Mouse (Mus musculus) C2C12 (cell line): ENCODE results near the gene Nprl3. TPM values are rescaled to one million over a fixed set of nuclear protein-coding genes. Genes with fewer than 3 reads are reported as not detected.

Source experiments
- H3K27me3 ChIP-seq: one replicate; pipeline ENCODE4 v1.6.1; 2011; ENCODE audit not compliant: control insufficient read depth, insufficient read depth, insufficient read length
- H3K36me3 ChIP-seq: one replicate; pipeline ENCODE4 v1.6.1; 2011; ENCODE audit not compliant: control insufficient read depth, insufficient read depth
- H3K4me3 ChIP-seq: one replicate; pipeline ENCODE4 v1.5.1; 2011; ENCODE audit warnings: mild to moderate bottlenecking, control low read depth; ENCODE audit not compliant: poor library complexity, insufficient read depth, severe bottlenecking
- H3K79me2 ChIP-seq: one replicate; pipeline ENCODE4 v1.6.1; 2011; ENCODE audit not compliant: control insufficient read depth, insufficient read depth
- H3K79me3 ChIP-seq: one replicate; pipeline ENCODE4 v1.6.1; 2011; ENCODE audit warnings: low read depth, control low read depth
- H3ac ChIP-seq: one replicate; pipeline ENCODE3; 2011; ENCODE audit warnings: low read depth; ENCODE audit not compliant: control insufficient read depth, insufficient read length
- CEBPB ChIP-seq: IDR thresholded peaks from one replicate; pipeline ENCODE4 v1.6.1; 2011; ENCODE audit warnings: low read depth, mild to moderate bottlenecking, control low read depth, moderate library complexity
- CTCF ChIP-seq: IDR thresholded peaks from one replicate; pipeline ENCODE4 v1.5.1; 2011; ENCODE audit not compliant: control insufficient read depth, insufficient read depth, insufficient read length
- FOSL1 ChIP-seq: IDR thresholded peaks from one replicate; pipeline ENCODE4 v1.8.0; 2011; ENCODE audit warnings: mild to moderate bottlenecking, low read length; ENCODE audit not compliant: poor library complexity, insufficient read depth, severe bottlenecking
- MAX ChIP-seq: IDR thresholded peaks from one replicate; pipeline ENCODE4 v1.6.1; 2011; ENCODE audit warnings: mild to moderate bottlenecking, control low read depth
- MYOD1 ChIP-seq: IDR thresholded peaks from one replicate; pipeline ENCODE4 v1.6.1; 2011; ENCODE audit warnings: low read depth; ENCODE audit not compliant: control insufficient read depth, insufficient read length
- MYOG ChIP-seq: IDR thresholded peaks from one replicate; pipeline ENCODE4 v1.6.1; 2011; ENCODE audit not compliant: control insufficient read depth, insufficient read length; ENCODE audit errors: extremely low read depth
- USF1 ChIP-seq: IDR thresholded peaks from one replicate; pipeline ENCODE4 v1.6.1; 2011; ENCODE audit warnings: low read depth, mild to moderate bottlenecking, control low read depth, moderate library complexity
- polyA plus RNA-seq: library from polyadenylated mRNA; unstranded; fragments of >200 nt; fragmentation: generic; extraction: Trizol; gene quantifications from one replicate; pipeline ENCODE4 v1.2.1, GENCODE M21; 2012; ENCODE audit warnings: missing spikeins

Gene Nprl3
- polyA plus RNA-seq, 1 experiment: 34.0 TPM

DNA sequence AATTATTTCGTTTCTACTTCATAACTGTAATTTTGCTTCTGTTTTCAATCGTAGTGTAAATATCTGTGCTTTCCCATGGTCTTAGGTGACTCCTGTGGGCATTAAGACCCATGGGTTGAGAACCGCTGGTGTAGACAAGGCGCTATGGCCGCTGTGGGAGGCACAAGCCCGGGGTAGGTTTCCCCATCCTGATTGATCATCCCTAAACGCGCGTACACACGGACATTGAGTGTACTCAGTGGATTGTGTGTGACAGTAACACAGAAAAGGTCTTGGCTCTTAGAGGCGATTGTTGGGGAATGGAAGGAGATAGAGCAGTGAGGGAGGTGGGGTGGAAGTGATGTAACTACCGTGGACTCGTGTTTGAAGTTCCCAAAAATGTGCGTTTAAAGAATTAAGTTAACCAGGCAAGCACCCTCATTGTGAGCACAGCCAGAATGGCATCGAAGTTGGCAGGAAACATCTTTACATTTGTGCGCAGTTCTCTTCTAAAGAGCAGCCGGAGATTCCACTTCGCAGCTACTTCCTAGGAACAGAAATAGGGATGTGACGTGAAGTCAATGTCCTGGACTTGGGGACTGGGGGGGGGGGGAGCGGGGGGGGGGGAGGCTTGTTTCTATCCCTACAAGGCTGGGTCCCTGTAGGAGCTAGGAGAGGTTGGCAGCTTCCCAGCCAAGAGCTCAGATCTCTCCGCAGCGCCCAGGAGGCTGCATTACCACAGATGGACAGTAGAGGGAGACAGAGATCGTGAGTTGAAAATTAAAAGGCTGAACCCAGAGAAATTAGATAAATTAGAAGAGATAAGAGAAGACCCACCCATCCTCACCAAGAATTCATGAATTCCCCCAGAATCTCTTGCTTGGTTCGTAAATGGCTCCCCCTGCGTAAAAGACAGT lies 85.3 kb downstream of the Nprl3 start:
- H3K79me3 ChIP-seq: no peaks in the 10 kb centered on the region
- H3K36me3 ChIP-seq: no peaks in the 10 kb centered on the region
- no peak overlapping the region for H3K4me3 ChIP-seq
- H3ac ChIP-seq: no peak overlapping the region
- TF ChIP-seq CTCF: peak; percentile 74
- no peak for TF ChIP-seq MYOD1
- no peaks in the 10 kb centered on the region for H3K79me2 ChIP-seq
- peaks cover 24% of the 10 kb centered on the region for H3K27me3 ChIP-seq

DNA sequence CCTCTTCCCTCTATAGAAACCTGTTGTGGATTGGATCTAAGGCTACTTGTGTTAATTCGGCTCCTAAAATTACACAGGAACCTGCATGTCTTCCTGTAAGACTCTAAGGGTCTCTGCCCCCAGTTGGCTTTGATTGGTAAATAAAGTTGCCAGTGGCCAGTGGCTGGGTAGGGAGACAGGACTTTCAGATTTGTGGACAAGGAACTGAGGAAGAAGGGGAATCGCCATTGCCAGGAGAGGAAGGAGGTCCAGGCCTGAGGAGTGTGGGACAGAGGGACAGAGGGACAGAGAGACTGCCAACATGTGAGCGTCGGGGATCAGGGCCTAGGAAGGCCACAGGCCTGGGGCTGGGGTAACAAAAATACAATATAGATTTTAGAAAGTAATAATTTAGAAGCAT lies 86.3 kb downstream of the Nprl3 start:
- Histone ChIP-seq H3ac (no peak overlapping the region), H3K4me3 (no peak overlapping the region), H3K27me3 (peaks cover 30% of the 10 kb centered on the region), H3K36me3 (no peaks in the 10 kb centered on the region), H3K79me3 (no peaks in the 10 kb centered on the region), H3K79me2 (no peaks in the 10 kb centered on the region)
- TF ChIP-seq MYOD1 (no peak), MYOG (no peak)

DNA sequence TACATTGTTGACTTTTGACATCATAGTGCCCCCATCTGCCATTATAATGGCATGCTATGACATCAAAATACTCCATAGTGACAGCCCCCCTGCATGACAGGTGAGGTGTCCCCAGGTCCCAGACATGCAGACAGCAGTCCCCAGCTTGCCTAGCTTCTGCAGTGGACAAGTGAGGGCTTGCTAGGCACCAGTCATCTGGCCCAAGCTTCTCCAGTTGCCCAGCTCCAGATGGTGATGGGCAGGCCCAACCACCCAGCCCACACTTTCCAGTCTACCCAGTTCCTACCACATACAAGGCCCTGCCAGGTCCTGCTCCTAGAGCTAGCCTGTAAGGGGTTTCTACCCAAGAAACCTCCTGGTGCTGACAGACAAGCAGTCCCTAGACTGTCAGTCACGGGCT lies 89.0 kb downstream of the Nprl3 start:
- no peaks in the 10 kb centered on the region for H3K36me3 ChIP-seq
- no peaks in the 10 kb centered on the region for H3K79me2 ChIP-seq
- H3K27me3 ChIP-seq: peaks cover 17% of the 10 kb centered on the region
- no peaks in the 10 kb centered on the region for H3K79me3 ChIP-seq
- H3ac ChIP-seq: no peak overlapping the region
- no peak for TF ChIP-seq MYOD1
- TF ChIP-seq USF1: no peak
- TF ChIP-seq CEBPB: no peak
- no peak for TF ChIP-seq FOSL1
- TF ChIP-seq MYOG: no peak
- no peak for TF ChIP-seq CTCF
- TF ChIP-seq MAX: no peak
- no peak overlapping the region for H3K4me3 ChIP-seq

Other genes with a start within 250 kb of the Nprl3 start
- gene Il9r, start 67.4 kb downstream of the Nprl3 start, polyA plus RNA-seq: not detected
- 63.0 TPM for gene Snrnp25, start 62.3 kb downstream of the Nprl3 start, polyA plus RNA-seq
- 40.6 TPM for gene Rhbdf1, start 45.4 kb downstream of the Nprl3 start, polyA plus RNA-seq
- gene Mpg, start 41.2 kb downstream of the Nprl3 start, polyA plus RNA-seq: 19.9 TPM
- not detected for gene Hba-x, start 8.7 kb upstream of the Nprl3 start, polyA plus RNA-seq
- gene Hba-a1, start 15.8 kb upstream of the Nprl3 start, polyA plus RNA-seq: 12.1 TPM
- not detected for gene Hbq1b, start 19.3 kb upstream of the Nprl3 start, polyA plus RNA-seq
- gene Hba-a2, start 28.8 kb upstream of the Nprl3 start, polyA plus RNA-seq: not detected
- 0.11 TPM for gene Hbq1a, start 32.4 kb upstream of the Nprl3 start, polyA plus RNA-seq
- gene Sh3pxd2b, start 80.1 kb upstream of the Nprl3 start, polyA plus RNA-seq: 21.7 TPM
- gene Ubtd2, start 187.7 kb upstream of the Nprl3 start, polyA plus RNA-seq: 14.3 TPM